Mouse (Mus musculus): Measurements from ENCODE around the gene Dab2ip.
A peak's percentile ranks its signal among the peaks of the same experiment; 100 is the strongest.

The Dab2ip gene

DNA sequence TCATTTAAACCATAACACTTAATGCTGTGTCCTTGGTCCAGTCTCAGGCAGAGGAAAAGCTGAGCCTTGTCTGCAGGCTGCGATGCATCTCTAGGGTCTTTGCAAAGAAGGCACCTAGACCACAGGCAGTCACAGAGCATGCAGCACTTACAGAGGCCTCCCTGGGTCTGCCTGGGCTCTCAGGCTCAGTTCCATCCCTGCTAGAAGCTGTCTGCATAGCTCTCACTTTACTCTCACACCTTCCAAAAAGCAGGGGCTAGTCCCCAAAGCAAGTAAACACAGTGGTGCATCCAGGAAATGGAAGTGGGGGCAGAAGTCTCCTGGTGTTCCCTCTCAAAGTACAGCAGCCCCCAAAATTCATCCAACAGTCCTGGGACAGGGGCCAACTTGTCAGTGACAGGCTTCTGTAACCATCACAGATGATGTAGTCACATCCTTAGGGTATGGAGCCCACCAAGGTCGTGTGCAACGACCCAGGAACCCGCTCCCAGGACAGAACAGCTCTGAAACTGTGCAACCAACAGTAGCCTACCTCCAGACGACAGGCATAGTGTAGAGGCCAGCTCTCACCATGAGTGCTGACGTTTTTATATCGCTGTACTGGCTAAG, 192.6 kb downstream of the Dab2ip start:
- DNase-seq (ENCODE audit: low spot score in 2 of 2) = no peak

DNA sequence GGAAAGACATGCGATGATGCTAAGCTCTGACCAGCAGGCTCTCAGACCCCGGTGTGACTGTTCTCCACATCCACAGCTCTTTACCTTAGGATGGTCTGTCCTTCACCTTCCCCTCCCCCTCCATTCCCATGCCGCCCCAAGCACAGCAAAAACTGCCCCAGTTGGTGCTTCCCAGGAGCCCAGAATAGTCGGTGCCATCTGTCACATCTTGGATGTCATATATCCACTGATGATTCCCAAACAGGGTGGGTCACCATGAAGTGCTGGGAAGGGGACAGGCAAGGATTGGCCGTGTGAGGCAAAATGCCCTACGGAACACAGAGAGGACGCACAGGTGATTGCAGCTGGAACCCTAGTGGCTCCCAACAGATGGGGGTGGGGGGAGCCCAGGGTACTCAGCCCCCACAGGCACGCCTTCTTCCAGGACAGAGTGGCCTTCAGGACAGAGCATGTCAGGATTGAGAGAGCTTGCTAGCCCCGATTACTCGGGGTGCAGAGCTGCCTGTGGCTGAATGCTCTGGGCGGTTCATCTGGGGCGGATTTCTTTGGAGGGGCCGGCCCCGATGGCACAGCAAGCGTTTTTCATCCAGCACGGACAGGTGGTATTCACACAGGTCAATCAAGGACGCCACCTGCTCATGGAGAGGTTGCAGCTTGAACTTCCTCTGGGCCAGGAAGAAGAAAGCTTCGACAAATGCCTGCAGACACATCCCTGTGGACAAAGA, 193.9 kb downstream of the Dab2ip start:
- DNase-seq (ENCODE audit: low spot score in 2 of 2) = no peak

DNA sequence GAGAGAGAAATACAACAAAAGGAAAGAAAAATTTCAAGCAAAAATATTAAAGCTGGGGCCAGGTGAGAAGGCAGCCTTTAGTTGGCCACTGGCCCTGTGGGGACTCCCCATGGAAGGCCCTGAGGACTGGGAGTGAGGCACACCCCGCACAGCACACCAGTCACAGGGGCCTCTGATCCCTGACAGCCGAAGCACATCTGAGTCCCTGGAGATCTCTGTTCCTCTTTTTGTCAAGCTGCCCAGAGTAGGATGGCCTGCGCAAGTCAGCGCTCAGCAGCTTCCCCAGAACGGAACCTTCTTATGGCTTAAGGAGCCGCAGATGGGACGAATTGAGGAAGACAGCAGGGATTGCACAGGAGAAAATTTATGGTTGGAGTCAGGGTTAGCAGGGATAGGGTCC, 198.4 kb downstream of the Dab2ip start:
- peak; percentile 55 to 57 for DNase-seq (ENCODE audit: low spot score in 2 of 2)

GRCm38 (mm10) chr2:35760352-35760751, 202.3 kb downstream of the Dab2ip start:
- no peak for DNase-seq (ENCODE audit: low spot score in 2 of 2)

GRCm38 (mm10) chr2:35760867-35761266, 202.8 kb downstream of the Dab2ip start:
- no peak for DNase-seq (ENCODE audit: low spot score in 2 of 2)

GRCm38 (mm10) chr2:35761458-35761857, 203.4 kb downstream of the Dab2ip start:
- DNase-seq (ENCODE audit: low spot score in 2 of 2) = no peak

DNA sequence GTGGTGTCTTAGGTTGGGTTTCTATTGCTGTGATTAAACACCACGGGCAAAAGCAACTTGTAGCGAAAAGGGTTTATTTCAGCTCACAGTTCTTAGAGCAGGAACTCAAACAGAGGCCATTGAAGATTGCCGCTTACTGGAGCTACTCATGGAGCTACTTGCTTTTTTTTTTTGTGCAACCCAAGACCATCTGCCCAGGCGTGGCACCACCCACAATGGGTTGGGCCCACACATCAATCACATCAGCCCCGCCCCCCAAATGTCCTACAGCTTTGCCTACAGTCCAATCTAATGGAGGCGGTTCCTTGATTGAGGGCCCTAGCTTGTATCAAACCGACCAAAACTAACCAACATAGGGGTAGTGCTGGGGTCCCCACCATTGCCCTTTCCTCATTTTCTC, 205.8 kb downstream of the Dab2ip start:
- no peak for DNase-seq (ENCODE audit: low spot score in 2 of 2)

DNA sequence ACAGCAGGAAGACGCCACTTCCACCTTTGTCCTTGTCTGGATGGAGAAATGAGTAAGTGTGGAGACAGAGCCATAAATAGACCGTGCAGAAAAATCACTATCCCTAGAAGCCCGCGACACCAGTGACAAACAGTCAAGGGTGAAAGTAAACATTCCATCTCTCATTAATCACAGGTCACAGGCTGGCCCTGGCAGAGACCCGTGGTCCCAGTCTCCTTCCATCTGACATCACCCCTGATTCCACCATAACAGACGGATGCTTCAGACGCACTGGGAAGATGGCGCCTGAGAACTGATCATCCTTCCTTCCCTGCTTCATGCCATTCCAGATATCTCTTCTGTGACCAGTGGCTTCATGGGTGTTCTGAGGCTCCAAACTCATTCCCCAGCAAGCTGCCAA, 206.3 kb downstream of the Dab2ip start:
- no peak for DNase-seq (ENCODE audit: low spot score in 2 of 2)

DNA sequence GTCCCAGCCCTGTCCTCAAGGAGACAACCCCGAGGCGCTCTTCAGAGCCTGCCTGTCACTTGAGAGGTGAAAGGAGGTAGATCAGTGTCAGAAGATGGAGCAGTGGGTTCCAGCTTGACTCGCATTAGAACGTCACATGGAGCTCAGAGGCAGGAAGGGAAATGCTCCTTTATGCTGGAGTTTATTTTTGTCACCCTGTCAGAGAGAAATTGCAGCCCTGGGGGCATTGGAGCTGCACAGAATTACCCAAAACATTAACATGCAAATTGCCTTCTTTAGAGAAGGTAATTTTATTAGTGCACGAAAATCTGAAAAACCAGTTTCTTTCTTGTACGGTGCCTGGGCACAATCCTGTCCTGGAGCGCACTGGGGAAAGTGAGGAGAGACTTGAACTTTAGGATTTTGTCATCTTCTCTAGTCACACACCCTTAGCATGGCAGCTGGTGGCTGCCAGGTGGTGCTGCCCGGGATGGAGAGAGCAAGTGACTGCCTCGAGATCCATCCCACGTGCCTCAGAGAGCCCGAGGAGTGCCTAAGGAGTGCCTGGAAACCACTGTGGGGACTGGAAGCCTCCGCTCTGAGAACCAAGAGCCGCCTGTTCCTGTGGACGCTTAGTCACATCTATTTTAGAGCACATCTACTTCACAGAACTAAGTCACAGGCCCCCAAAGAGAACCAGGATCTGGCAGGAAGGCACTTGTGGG, 209.9 kb downstream of the Dab2ip start:
- DNase-seq (ENCODE audit: low spot score in 2 of 2) = no peak

DNA sequence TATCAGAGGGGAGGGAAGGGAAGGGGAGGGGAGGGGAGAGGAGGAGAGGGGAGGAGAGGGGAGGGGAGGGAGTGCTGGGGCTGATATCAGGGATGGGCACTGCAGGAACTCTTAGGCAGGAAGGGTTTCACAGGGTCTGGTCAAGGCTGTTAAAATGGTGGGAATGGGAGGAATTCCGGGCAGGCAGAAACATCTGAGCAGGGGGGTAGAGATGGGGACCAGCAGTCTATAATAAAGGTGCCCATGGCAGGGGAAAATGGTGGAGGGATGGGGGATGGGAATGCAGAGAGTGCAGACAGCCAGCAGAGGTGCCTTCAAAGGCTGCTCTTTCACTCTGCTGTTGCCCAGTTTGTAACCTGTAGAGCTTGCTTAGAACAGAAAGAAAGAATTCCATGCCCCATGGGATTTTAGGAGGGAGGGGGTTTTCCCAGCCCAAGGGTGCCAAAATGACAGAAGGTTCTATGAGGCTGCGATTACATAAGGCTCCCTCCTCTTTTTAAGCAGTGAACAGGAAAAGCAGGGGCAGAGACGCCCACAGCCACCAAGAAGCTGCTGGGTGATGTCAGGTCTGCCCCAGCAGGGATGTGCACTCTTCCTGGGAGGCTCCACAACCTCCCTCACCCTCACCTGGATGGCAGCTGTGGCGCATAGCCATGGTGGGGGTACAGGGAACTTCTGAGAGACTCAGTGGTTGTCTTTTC, 210.6 kb downstream of the Dab2ip start:
- no peak for DNase-seq (ENCODE audit: low spot score in 2 of 2)

- DNase-seq (ENCODE audit: low spot score in 2 of 2) = no peak
Observed at GRCm38 (mm10) chr2:35769398-35769797, 211.3 kb downstream of the Dab2ip start.

DNA sequence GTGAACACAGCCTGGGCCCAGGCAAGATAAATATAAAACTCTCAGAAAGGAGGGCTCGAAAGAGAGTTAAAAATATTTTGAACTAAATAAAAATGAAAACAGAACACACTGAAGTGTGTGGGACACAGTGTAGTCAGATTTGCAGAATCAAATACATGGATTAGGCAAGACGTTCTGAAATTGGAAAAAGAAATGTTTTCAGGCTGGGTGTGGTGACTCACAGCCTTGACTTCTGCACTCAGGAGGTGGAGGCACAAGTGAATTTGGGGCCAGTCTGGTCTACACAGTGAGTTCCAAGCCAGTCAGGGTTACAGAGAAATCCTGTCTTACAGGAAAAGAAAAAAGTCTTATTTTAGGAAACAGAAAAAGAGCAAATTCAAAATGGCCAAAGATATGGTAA, 212.5 kb downstream of the Dab2ip start:
- no peak for DNase-seq (ENCODE audit: low spot score in 2 of 2)

DNA sequence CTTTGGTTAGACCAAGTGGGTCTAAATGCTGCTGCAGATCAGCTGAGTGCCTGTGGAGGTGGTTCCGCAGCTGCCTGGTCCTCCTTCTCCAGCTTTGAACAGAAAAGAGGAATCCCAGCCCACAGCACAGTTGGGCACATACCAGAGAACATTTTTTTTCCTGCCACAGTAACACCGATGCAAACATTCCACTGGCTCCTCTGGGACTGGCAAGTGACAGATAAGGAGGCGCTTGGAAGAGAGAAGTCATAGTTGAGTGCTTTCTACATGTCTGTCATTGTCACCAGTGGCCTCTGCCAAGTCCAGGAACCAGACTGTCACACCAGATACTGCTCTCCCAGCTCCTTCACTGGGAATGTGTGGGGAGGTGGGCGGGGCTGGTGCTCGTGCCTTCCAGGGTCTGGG, 217.6 kb downstream of the Dab2ip start:
- no peak for DNase-seq (ENCODE audit: low spot score in 2 of 2)

DNA sequence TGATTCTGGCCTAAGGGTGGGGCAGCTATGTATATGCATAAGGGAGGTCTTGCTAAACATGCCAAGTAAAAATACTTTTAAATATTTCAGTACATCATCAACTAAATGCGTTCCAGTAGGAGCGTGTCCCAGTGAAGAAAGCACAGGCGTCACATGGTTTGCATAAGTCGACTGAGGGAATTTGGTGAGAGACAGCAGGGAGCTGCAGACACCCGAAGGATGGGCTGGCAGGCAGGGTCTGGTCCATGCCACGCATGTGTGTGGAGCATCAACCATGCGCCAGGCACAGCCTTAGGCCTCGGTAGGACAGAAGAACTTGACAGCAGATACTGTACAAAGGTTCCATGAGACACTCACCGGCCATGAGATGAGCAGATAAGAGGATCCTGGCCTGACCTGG, 218.9 kb downstream of the Dab2ip start:
- DNase-seq (ENCODE audit: low spot score in 2 of 2) = no peak

GRCm38 (mm10) chr2:35779266-35779665, 221.2 kb downstream of the Dab2ip start:
- no peak for DNase-seq (ENCODE audit: low spot score in 2 of 2)
